Mouse (Mus musculus) lung, embryonic 16.5 days (tissue): ENCODE measurements around the gene Ccdc124. TPM values are rescaled to one million over a fixed set of nuclear protein-coding genes. Genes with fewer than 3 reads are reported as not detected.

Source experiments
- ATAC-seq: fragments of 200-750 bp; cut with Nextera tagmentation; 2 replicates; pipeline ENCODE4 v1.8.0; 2017; ENCODE audit warnings: low read depth, mild to moderate bottlenecking, moderate library complexity
- H3K27ac ChIP-seq: fragments of 300-500 bp; sonication (generic); 2 replicates; pipeline ENCODE4 v1.5.1; 2014; ENCODE audit warnings: mild to moderate bottlenecking, control low read depth, low read length
- H3K27me3 ChIP-seq: fragments of 300-500 bp; sonication (generic); 2 replicates; pipeline ENCODE4 v1.6.1; 2014; ENCODE audit warnings: low read depth, low read length, mixed read lengths; ENCODE audit not compliant: control insufficient read depth, insufficient read depth
- H3K36me3 ChIP-seq: fragments of 300-500 bp; sonication (generic); 2 replicates; pipeline ENCODE4 v1.6.1; 2014; ENCODE audit warnings: low read length; ENCODE audit not compliant: control insufficient read depth, insufficient read depth
- H3K4me1 ChIP-seq: fragments of 300-500 bp; sonication (generic); replicated peaks from 2 replicates; pipeline ENCODE4 v1.6.1; 2014; ENCODE audit warnings: low read length, mixed read lengths; ENCODE audit not compliant: control insufficient read depth, insufficient read depth
- H3K4me2 ChIP-seq: fragments of 300-500 bp; sonication (generic); 2 replicates; pipeline ENCODE4 v1.6.1; 2014; ENCODE audit warnings: low read depth, low read length, control low read depth
- H3K4me3 ChIP-seq: fragments of 300-500 bp; sonication (generic); 2 replicates; pipeline ENCODE4 v1.5.1; 2014; ENCODE audit warnings: mild to moderate bottlenecking, low read length, control low read depth
- H3K9ac ChIP-seq: fragments of 300-500 bp; sonication (generic); 2 replicates; pipeline ENCODE4 v1.6.1; 2014; ENCODE audit warnings: low read length, control low read depth
- H3K9me3 ChIP-seq: fragments of 300-500 bp; sonication (generic); 2 replicates; pipeline ENCODE4 v1.6.1; 2016; ENCODE audit warnings: low read length; ENCODE audit not compliant: control insufficient read depth
- WGBS: fragments of 180-500 bp; shearing (Covaris S2); extraction: QIAGEN DNeasy Blood & Tissue Kit; methylation state at CpG from one replicate; pipeline ENCODE4 v1.1.7; 2014; 5-methylcytosine and 5-hydroxymethylcytosine counted together
- polyA plus RNA-seq: library from polyadenylated mRNA; unstranded; fragments of >200 nt; fragmentation: Nextera tagmentation; extraction: Ambion mirVana; gene quantifications from 2 replicates; pipeline ENCODE4 v1.2.1, GENCODE M21; 2015

Ccdc124 gene
- 99.2 and 106 TPM in 2 replicates for polyA plus RNA-seq

DNA sequence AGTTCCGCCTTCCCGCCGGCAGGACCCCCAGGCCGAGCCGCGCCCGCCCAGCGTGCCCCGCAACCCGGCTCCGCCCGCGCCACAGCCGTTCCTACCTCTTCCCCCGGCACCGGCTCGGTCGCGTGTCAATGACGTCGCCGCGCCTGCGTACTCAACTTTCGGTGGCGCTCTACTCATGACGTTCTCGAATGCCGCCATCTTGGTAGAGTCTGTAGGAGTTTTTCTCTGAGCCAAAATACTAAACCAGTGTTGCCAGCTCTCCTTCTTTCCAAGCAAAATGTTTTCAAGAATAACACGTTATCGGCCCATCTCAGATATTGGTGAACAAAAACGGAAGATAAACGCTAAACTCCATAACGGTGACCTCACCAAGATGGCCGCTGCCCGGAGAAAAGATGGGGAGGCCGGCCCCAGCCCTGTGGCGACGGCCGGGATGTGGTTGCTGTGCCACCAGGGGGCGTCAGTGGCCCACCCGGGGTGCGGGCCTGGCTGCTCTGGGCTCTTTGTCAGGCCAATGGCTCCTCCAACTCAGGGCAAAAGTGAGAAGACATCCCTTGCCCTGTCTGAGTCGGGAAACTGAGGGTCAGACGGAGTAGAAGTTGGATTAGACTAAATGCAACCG, at the start of gene Ccdc124:
Gene Ccdc124, minus strand, starts transcription at position 572 of the 622 bp plus-strand sequence.
- WGBS = under 1% methylated on average over 46 of the region's 46 CpGs
- H3K4me2 ChIP-seq = peak within 1 kb of the TSS; percentile 89
- peak; percentile 92 for ATAC-seq
- H3K27ac ChIP-seq = peak within 1 kb of the TSS; percentile 76
- H3K36me3 ChIP-seq = no peaks in the 10 kb centered on the region
- H3K4me1 ChIP-seq = peaks cover 7% of the 10 kb centered on the region
- H3K27me3 ChIP-seq = no peaks in the 10 kb centered on the region
- peak within 1 kb of the TSS; percentile 74 for H3K9ac ChIP-seq
- no peaks in the 10 kb centered on the region for H3K9me3 ChIP-seq
- H3K4me3 ChIP-seq = peak within 1 kb of the TSS; percentile 68

DNA sequence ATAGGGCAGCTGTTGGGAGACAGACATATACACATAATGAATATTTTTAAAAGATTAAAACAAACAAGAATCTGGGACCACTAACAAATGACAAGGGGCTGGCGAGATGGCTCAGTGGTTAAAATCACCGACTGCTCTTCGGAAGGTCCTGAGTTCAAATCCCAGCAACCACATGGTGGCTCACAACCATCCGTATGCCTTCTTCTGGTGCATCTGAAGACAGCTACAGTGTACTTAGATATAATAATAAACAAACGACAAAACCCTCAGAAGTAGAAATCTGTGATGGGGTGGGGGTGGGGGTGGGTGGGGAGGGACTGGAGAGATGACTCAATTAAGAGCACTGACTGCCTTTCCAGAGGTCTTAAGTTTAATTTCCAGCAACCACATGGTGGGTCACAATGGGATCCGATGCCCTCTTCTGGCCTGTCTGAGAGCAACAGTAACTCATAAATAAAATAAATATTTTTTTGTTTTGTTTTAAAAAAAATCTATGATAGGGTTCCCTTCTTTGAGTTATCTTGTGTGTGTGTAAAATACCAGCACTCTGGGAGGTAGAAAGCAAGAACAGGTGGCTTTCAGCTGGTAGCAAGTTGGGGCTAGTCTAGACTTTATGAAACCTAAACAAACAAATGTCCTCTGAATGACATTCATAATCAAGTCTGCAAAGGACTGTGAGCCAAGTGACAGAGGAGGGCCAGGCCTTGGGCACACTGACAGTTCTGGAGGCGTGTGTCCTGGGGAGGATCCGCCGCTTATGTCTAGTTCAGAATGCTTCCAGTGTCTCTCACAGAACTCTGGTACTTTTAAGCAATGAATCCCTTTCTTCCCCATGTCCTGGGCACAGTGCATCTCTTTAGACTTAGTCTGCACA, 46.6 kb upstream of the Ccdc124 start:
- Histone ChIP-seq H3K4me3 (no peak overlapping the region), H3K27me3 (no peaks in the 10 kb centered on the region), H3K4me2 (no peak overlapping the region), H3K9me3 (no peaks in the 10 kb centered on the region), H3K27ac (no peak overlapping the region), H3K4me1 (no peaks in the 10 kb centered on the region), H3K9ac (no peak overlapping the region), H3K36me3 (peaks cover 36% of the 10 kb centered on the region)
- WGBS = 70% methylated on average over 9 of the region's 9 CpGs
- ATAC-seq = peak; percentile 37; the same call in 1 of the 2 replicates

DNA sequence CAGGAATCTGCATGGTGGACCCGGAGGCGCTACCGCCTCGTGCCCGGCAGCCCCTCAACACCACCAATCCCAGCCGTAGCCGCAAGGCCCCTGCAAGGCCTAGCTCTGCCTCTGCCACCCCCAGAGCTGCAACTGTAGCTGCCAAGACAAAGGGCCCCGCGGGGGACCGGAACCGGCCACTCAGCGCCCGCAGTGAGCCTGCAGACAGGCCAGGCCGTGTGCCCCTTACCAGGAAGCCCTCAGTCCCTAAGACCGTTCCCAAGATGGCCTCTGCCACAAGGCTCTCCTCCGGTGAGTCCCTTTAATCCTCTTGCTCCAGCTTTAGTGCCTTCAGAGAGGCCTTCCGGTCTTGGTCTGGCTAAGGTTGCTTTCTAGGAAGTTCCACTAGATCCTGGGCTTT, 41.0 kb upstream of the Ccdc124 start:
- WGBS = 94% methylated on average over 17 of the region's 17 CpGs
- Histone ChIP-seq H3K36me3 (peaks cover 69% of the 10 kb centered on the region), H3K27me3 (no peaks in the 10 kb centered on the region), H3K9me3 (no peaks in the 10 kb centered on the region), H3K4me1 (no peaks in the 10 kb centered on the region), H3K4me3 (no peak overlapping the region), H3K27ac (no peak overlapping the region), H3K4me2 (no peak overlapping the region), H3K9ac (no peak overlapping the region)
- ATAC-seq = no peak

DNA sequence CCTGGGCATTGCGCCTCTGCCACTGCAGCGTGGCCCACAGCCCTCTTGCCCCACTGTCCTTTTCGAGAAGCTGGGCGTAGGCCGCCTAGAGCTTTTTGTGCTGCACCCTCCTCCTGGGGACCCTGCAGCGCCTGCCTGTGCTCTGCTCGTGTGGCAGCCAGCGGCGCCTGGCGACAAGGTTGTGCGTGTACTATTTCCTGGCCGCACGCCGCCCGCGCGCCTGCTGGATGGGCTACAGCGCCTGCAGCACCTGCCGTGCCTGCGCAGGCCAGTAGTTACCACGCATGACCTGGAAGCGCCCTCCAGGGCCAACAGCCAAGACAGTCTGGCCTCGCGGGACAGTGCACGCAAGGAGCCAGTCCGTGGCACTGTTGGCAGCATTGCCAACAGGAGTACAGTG, 39.8 kb upstream of the Ccdc124 start:
- Histone ChIP-seq H3K27me3 (no peaks in the 10 kb centered on the region), H3K4me2 (no peak overlapping the region), H3K27ac (no peak overlapping the region), H3K4me3 (no peak overlapping the region), H3K9me3 (no peaks in the 10 kb centered on the region), H3K4me1 (no peaks in the 10 kb centered on the region), H3K9ac (no peak overlapping the region), H3K36me3 (peaks cover 61% of the 10 kb centered on the region)
- ATAC-seq = no peak
- WGBS = 93% methylated on average over 26 of the region's 26 CpGs

DNA sequence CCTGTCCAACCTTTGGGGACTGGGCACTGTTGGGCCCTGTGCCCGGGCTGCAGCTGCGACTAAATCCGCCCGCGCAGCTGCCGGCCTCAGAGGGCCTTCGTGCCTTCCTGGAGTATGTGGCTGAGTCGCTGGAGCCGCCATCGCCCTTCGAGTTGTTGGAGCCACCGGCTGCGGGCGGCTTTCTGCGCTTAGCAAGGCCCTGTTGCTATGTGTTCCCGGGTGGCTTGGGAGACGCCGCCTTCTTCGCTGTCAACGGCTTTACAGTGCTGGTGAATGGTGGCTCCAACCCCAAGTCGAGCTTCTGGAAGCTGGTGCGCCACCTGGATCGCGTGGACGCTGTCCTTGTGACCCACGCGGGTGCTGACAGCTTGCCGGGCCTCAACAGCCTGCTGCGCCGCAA, 39.2 kb upstream of the Ccdc124 start:
- no peak for ATAC-seq
- H3K4me2 ChIP-seq = no peak overlapping the region
- 89% methylated on average over 30 of the region's 30 CpGs for WGBS
- no peaks in the 10 kb centered on the region for H3K9me3 ChIP-seq
- H3K4me3 ChIP-seq = no peak overlapping the region
- H3K9ac ChIP-seq = no peak overlapping the region
- no peak overlapping the region for H3K27ac ChIP-seq
- peaks cover 58% of the 10 kb centered on the region for H3K36me3 ChIP-seq
- H3K27me3 ChIP-seq = no peaks in the 10 kb centered on the region
- H3K4me1 ChIP-seq = no peaks in the 10 kb centered on the region

DNA sequence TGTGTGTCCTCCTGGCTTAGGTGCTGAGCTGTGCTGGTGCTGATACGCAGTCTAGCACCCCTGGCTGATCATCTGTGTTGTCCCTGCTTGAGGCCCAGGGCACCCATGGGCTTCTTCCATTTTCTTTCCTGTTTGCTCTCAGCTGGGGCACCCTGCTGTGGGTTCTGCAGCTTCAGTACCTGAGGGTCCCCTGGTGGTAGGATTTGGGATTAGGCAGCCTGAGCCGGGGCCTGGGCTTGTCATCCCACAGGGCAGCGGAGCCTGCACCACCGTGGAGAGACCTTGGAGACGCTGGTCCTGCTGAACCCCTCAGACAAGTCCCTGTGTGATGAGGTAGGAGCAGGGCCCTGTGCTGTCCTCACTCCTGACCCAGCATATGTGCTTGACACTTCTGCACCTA, 37.9 kb upstream of the Ccdc124 start:
- Histone ChIP-seq H3K4me1 (peaks cover 6% of the 10 kb centered on the region), H3K9ac (no peak overlapping the region), H3K36me3 (peaks cover 46% of the 10 kb centered on the region), H3K9me3 (no peaks in the 10 kb centered on the region), H3K27me3 (no peaks in the 10 kb centered on the region), H3K27ac (no peak overlapping the region), H3K4me3 (no peak overlapping the region), H3K4me2 (no peak overlapping the region)
- no peak for ATAC-seq
- 73% methylated on average over 5 of the region's 5 CpGs for WGBS

DNA sequence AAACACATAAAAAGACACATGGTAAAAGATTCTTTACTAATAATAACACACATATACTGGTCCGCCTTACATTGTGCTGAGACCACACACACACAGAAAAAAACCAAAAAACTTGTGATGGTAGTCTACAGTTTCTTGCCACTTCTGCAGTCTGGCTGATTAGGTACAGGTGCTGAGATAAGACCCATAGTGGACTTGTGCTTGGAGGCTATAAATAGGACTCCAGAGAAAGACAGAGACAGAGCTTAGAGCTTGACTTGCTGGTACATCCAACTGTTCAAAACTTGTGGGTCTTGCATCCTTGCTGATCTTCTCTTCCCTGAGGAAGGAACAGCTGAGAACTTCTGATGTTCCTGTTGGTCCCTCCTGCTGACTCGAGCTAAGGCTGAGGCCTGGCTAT, 33.8 kb upstream of the Ccdc124 start:
- Histone ChIP-seq H3K4me1 (peaks cover 11% of the 10 kb centered on the region), H3K27me3 (no peaks in the 10 kb centered on the region), H3K36me3 (peaks cover 11% of the 10 kb centered on the region), H3K9me3 (no peaks in the 10 kb centered on the region), H3K9ac (no peak overlapping the region), H3K27ac (no peak overlapping the region), H3K4me2 (no peak overlapping the region), H3K4me3 (no peak overlapping the region)
- WGBS = 93% methylated on average over 2 of the region's 2 CpGs
- no peak for ATAC-seq

DNA sequence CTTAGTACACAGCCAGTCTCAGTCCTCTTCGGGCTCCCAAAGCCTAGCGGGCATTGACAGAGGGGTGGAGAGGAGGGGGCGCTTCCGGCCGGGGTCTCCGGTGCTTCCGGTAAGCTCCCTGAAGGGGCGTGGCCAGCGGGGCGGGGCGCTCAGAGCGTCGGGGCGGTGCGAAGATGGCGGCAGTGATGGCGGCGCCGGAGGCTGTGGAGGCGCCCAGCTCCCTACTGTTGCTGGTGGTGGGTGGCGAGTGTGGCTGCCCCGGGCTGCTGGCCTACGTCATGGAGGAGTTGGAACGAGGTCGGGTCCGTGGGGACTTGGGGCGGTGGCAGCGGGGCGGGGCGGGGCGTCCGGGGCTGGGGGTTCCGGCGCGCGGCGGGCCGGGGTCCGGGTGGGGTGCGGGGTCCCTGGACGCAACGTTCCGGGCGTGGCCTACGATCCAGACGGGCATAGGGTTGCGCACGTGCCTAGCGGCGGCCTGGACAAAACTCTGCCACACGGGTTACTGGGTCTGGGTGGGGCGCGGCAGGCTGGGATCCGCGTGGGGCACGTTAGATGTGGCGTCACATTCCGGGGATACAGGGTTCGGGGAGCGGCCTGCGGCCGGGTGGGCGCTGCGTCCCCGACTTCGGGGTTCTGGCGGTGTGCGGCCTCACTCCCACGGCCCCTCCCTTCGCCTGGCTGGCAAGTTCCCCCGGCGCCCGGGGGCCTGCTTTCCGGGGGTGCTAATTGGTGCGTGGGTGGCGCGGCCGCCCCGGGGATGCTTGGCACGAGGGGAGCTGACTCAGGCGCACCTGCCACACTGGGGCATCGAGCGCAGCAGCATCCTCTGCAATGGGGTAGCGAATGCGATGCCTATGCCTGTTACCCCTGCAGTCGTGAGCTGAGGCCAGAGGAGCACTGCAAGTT, 32.3 kb upstream of the Ccdc124 start, which contains the start of gene Map1s:
Gene Map1s, plus strand, starts transcription at position 102 of the 906 bp plus-strand sequence.
- H3K9ac ChIP-seq = peak within 1 kb of the TSS; percentile 92
- H3K27me3 ChIP-seq = no peaks in the 10 kb centered on the region
- peaks cover 11% of the 10 kb centered on the region for H3K4me1 ChIP-seq
- ATAC-seq = peak; percentile 93
- 0% methylated on average over 65 of the region's 86 CpGs for WGBS
- peak within 1 kb of the TSS; percentile 88 for H3K4me3 ChIP-seq
- H3K27ac ChIP-seq = peak within 1 kb of the TSS; percentile 93
- H3K36me3 ChIP-seq = peaks cover under 1% of the 10 kb centered on the region
- no peaks in the 10 kb centered on the region for H3K9me3 ChIP-seq
- H3K4me2 ChIP-seq = peak within 1 kb of the TSS; percentile 78
